Mouse (Mus musculus): ENCODE results near the gene Reps2.

DNA sequence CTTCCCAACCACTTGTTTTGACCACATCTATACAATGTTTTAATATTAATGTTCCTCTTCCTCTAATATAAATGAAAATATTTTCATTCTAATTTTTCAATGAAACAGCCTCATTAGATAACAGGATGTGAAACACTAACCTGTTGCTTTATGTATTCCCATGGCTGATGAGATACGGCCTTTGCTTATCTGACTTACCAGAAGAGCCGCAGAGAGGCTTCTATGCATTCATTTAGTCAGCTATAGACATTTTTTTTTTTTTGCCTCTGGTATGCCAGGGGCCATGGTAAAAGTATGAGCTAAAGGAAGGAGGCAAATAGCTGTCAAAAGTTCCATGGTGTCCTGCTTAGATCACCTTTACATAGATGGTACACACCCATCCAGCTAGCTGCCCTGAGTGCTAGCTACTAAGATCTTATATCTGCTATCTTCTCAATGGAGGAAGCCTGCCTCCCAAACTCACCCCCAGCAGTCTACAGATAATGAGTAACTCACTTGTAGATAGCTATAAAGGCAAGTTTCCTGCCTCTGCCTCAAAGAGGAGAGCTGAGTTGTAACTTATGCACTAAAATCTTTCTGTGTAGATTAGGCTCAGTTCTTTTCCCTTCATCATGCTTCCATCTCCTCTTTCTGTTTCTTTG, 196.7 kb downstream of the Reps2 start:
- TF ChIP-seq FLI1 (IDR thresholded peaks at IDR 0.05; ENCODE audit: low read length), result no peak
- TF ChIP-seq GATA1 (IDR thresholded peaks at IDR 0.05; ENCODE audit: borderline replicate concordance, low read length), result no peak

All from megakaryocyte, embryonic 14.5 days (primary cell).